Mouse (Mus musculus) hindbrain, embryonic 13.5 days (tissue): Measurements from ENCODE around the gene Tsc22d3. TPM values are rescaled to one million over a fixed set of nuclear protein-coding genes. Genes with fewer than 3 reads are reported as not detected.
"Not testable (repeated sequence)": the region's sequence is repeated elsewhere in the genome, so short reads cannot be mapped to it uniquely, and the experiment has no call there.

ENCODE experiments used
- ATAC-seq: fragments of 200-750 bp; cut with Nextera tagmentation; 2 replicates; pipeline ENCODE4 v1.8.0; 2017; ENCODE audit warnings: moderate TSS enrichment; ENCODE audit not compliant: low FRiP score
- H3K27ac ChIP-seq: fragments of 300-500 bp; sonication (generic); 2 replicates; pipeline ENCODE4 v1.5.1; 2015; ENCODE audit warnings: inconsistent platforms, mild to moderate bottlenecking, moderate library complexity
- H3K27me3 ChIP-seq: fragments of 300-500 bp; sonication (generic); 2 replicates; pipeline ENCODE4 v1.6.1; 2015; ENCODE audit warnings: mild to moderate bottlenecking, inconsistent platforms
- H3K36me3 ChIP-seq: fragments of 300-500 bp; sonication (generic); 2 replicates; pipeline ENCODE4 v1.6.1; 2015; ENCODE audit warnings: mild to moderate bottlenecking, inconsistent platforms
- H3K4me1 ChIP-seq: fragments of 300-500 bp; sonication (generic); replicated peaks from 2 replicates; pipeline ENCODE4 v1.6.1; 2015; ENCODE audit warnings: inconsistent platforms
- H3K4me2 ChIP-seq: fragments of 300-500 bp; sonication (generic); 2 replicates; pipeline ENCODE4 v1.6.1; 2015; ENCODE audit warnings: inconsistent platforms, mild to moderate bottlenecking, moderate library complexity
- H3K4me3 ChIP-seq: fragments of 300-500 bp; sonication (generic); 2 replicates; pipeline ENCODE4 v1.5.1; 2015; ENCODE audit warnings: mild to moderate bottlenecking, inconsistent platforms
- H3K9ac ChIP-seq: fragments of 300-500 bp; sonication (generic); 2 replicates; pipeline ENCODE4 v1.6.1; 2015; ENCODE audit warnings: mild to moderate bottlenecking, inconsistent platforms
- H3K9me3 ChIP-seq: fragments of 300-500 bp; sonication (generic); 2 replicates; pipeline ENCODE4 v1.6.1; 2016; ENCODE audit warnings: inconsistent platforms
- WGBS: fragments of 180-500 bp; shearing (Covaris S2); methylation state at CpG from one replicate; pipeline ENCODE4 v1.1.7; 2015; 5-methylcytosine and 5-hydroxymethylcytosine counted together
- polyA plus RNA-seq: library from polyadenylated mRNA; unstranded; fragments of >200 nt; fragmentation: Nextera tagmentation; extraction: Ambion mirVana; gene quantifications from 2 replicates; pipeline ENCODE4 v1.2.1, GENCODE M21; 2015

Tsc22d3 gene
- polyA plus RNA-seq, 1 experiment from 2014 or later = 127 TPM

GRCm38 (mm10) chrX:140505497-140506238, 94.8 kb downstream of the Tsc22d3 start:
- peak; percentile 43; the same call in 1 of the 2 replicates for ATAC-seq
- H3K4me2 ChIP-seq = no peak overlapping the region
- H3K9ac ChIP-seq = no peak overlapping the region
- peaks cover 51% of the 10 kb centered on the region for H3K27me3 ChIP-seq
- H3K36me3 ChIP-seq = no peaks in the 10 kb centered on the region
- no peak overlapping the region for H3K4me3 ChIP-seq
- no peaks in the 10 kb centered on the region for H3K4me1 ChIP-seq
- H3K9me3 ChIP-seq = no peaks in the 10 kb centered on the region
- H3K27ac ChIP-seq = no peak overlapping the region
- 40% methylated on average over 15 of the region's 15 CpGs for WGBS

GRCm38 (mm10) chrX:140503905-140504304, 96.6 kb downstream of the Tsc22d3 start:
- Histone ChIP-seq H3K4me2 (no peak overlapping the region), H3K4me3 (no peak overlapping the region), H3K36me3 (no peaks in the 10 kb centered on the region), H3K4me1 (no peaks in the 10 kb centered on the region), H3K9ac (no peak overlapping the region), H3K27me3 (peaks cover 42% of the 10 kb centered on the region; the same call in 1 of the 2 replicates), H3K27ac (no peak overlapping the region), H3K9me3 (no peaks in the 10 kb centered on the region)
- ATAC-seq = no peak
- 10% methylated on average over 7 of the region's 7 CpGs for WGBS

GRCm38 (mm10) chrX:140501401-140502301, 98.8 kb downstream of the Tsc22d3 start:
- no peak overlapping the region for H3K4me3 ChIP-seq
- no peaks in the 10 kb centered on the region for H3K9me3 ChIP-seq
- no peak overlapping the region for H3K4me2 ChIP-seq
- H3K27ac ChIP-seq = no peak overlapping the region
- WGBS = 73% methylated on average over 9 of the region's 9 CpGs
- H3K27me3 ChIP-seq = peaks cover 33% of the 10 kb centered on the region; the same call in 1 of the 2 replicates
- no peak for ATAC-seq
- H3K4me1 ChIP-seq = no peaks in the 10 kb centered on the region
- H3K36me3 ChIP-seq = no peaks in the 10 kb centered on the region
- no peak overlapping the region for H3K9ac ChIP-seq

- no peak overlapping the region for H3K27ac ChIP-seq
- 84% methylated on average over 5 of the region's 5 CpGs for WGBS
- H3K4me3 ChIP-seq = no peak overlapping the region
- no peak overlapping the region for H3K9ac ChIP-seq
- H3K9me3 ChIP-seq = no peaks in the 10 kb centered on the region
- no peaks in the 10 kb centered on the region for H3K4me1 ChIP-seq
- H3K36me3 ChIP-seq = no peaks in the 10 kb centered on the region
- no peak overlapping the region for H3K4me2 ChIP-seq
- ATAC-seq = no peak
- H3K27me3 ChIP-seq = peaks cover 28% of the 10 kb centered on the region; the same call in 1 of the 2 replicates
These were observed 100.2 kb downstream of the Tsc22d3 start for GRCm38 (mm10) chrX:140500306-140500705.

- 64% methylated on average over 4 of the region's 4 CpGs for WGBS
- H3K9ac ChIP-seq, ATAC-seq, H3K4me3 ChIP-seq, H3K36me3 ChIP-seq, H3K4me2 ChIP-seq, H3K4me1 ChIP-seq, H3K9me3 ChIP-seq, H3K27ac ChIP-seq: not testable (repeated sequence)
- H3K27me3 ChIP-seq = peaks cover 36% of the 10 kb centered on the region
These were observed 102.0 kb downstream of the Tsc22d3 start for GRCm38 (mm10) chrX:140498431-140498830.

GRCm38 (mm10) chrX:140494170-140494569, 106.3 kb downstream of the Tsc22d3 start:
- H3K9ac ChIP-seq = no peak overlapping the region
- no peak for ATAC-seq
- no peaks in the 10 kb centered on the region for H3K4me1 ChIP-seq
- no peaks in the 10 kb centered on the region for H3K36me3 ChIP-seq
- no peaks in the 10 kb centered on the region for H3K9me3 ChIP-seq
- peaks cover 35% of the 10 kb centered on the region for H3K27me3 ChIP-seq
- no peak overlapping the region for H3K27ac ChIP-seq
- WGBS = 91% methylated on average over 6 of the region's 6 CpGs
- no peak overlapping the region for H3K4me2 ChIP-seq
- no peak overlapping the region for H3K4me3 ChIP-seq

GRCm38 (mm10) chrX:140493527-140494029, 106.9 kb downstream of the Tsc22d3 start:
- Histone ChIP-seq H3K27ac (no peak overlapping the region), H3K9me3 (no peaks in the 10 kb centered on the region), H3K4me1 (no peaks in the 10 kb centered on the region), H3K4me3 (no peak overlapping the region), H3K4me2 (no peak overlapping the region), H3K9ac (no peak overlapping the region), H3K27me3 (peaks cover 35% of the 10 kb centered on the region), H3K36me3 (no peaks in the 10 kb centered on the region)
- no peak for ATAC-seq
- 71% methylated on average over 7 of the region's 7 CpGs for WGBS

GRCm38 (mm10) chrX:140491884-140492571, 108.4 kb downstream of the Tsc22d3 start:
- H3K36me3 ChIP-seq = no peaks in the 10 kb centered on the region
- no peaks in the 10 kb centered on the region for H3K9me3 ChIP-seq
- H3K4me3 ChIP-seq = no peak overlapping the region
- 59% methylated on average over 10 of the region's 10 CpGs for WGBS
- H3K9ac ChIP-seq = no peak overlapping the region
- no peak for ATAC-seq
- peaks cover 31% of the 10 kb centered on the region for H3K27me3 ChIP-seq
- no peak overlapping the region for H3K4me2 ChIP-seq
- no peak overlapping the region for H3K27ac ChIP-seq
- no peaks in the 10 kb centered on the region for H3K4me1 ChIP-seq

- H3K9me3 ChIP-seq = no peaks in the 10 kb centered on the region
- H3K4me2 ChIP-seq = no peak overlapping the region
- H3K36me3 ChIP-seq = no peaks in the 10 kb centered on the region
- 91% methylated on average over 3 of the region's 3 CpGs for WGBS
- no peaks in the 10 kb centered on the region for H3K4me1 ChIP-seq
- no peak overlapping the region for H3K9ac ChIP-seq
- H3K27ac ChIP-seq = no peak overlapping the region
- no peak overlapping the region for H3K4me3 ChIP-seq
- H3K27me3 ChIP-seq = peaks cover 26% of the 10 kb centered on the region
- no peak for ATAC-seq
These were observed 110.3 kb downstream of the Tsc22d3 start for GRCm38 (mm10) chrX:140490203-140490602.

Other genes with a start within 250 kb of the Tsc22d3 start
- 65.6 and 67.5 TPM in 2 replicates for gene Prps1, start 144.0 kb downstream of the Tsc22d3 start, polyA plus RNA-seq
- gene Mid2, start 63.9 kb upstream of the Tsc22d3 start, polyA plus RNA-seq = 4.8 and 5.3 TPM in 2 replicates
- gene Tex13b, start 212.8 kb upstream of the Tsc22d3 start, polyA plus RNA-seq = not detected in 2 replicates